Mouse (Mus musculus) liver, adult 2 months (tissue): ENCODE measurements around the gene Olfr193.
"Not testable (repeated sequence)": the region's sequence is repeated elsewhere in the genome, so short reads cannot be mapped to it uniquely, and the experiment has no call there.

Source experiments
- CTCF ChIP-seq: fragments of 200-500 bp; IDR thresholded peaks from 2 replicates; pipeline ENCODE4 v1.5.1; 2011; ENCODE audit warnings: low read depth, low read length, control low read depth
- POLR2A ChIP-seq: fragments of 200-500 bp; IDR thresholded peaks from 2 replicates; pipeline ENCODE4 v1.6.1; 2011; ENCODE audit warnings: low read length, control low read depth; ENCODE audit not compliant: insufficient read depth; ENCODE audit errors: extremely low read depth

GRCm38 (mm10) chr16:59108522-59108921 lies 3.2 kb downstream of the Olfr193 start:
- TF ChIP-seq POLR2A, CTCF: not testable (repeated sequence)
